Comparison of ENCODE assay signal across 8 mouse cellular contexts in genomic region chr13:111867763-111868725, GRCm38 (mm10). TPM values are rescaled to one million over a fixed set of nuclear protein-coding genes. Genes with fewer than 3 reads are reported as not detected.
DNase-seq lines count a peak whose midpoint lies in the region; ATAC-seq lines count a peak whose summit lies in the region.

No protein-coding gene starts in this region.

- no peaks in the 10 kb centered on the region for H3K36me3 ChIP-seq in heart, embryonic 13.5 days
- no peaks in the 10 kb centered on the region for H3K36me3 ChIP-seq in kidney, embryonic 15.5 days
- no peaks in the 10 kb centered on the region for H3K36me3 ChIP-seq in limb, embryonic 15.5 days
- H3K36me3 ChIP-seq in midbrain, embryonic 14.5 days (ENCODE audit: control insufficient read depth, insufficient read depth, low read length) = no peaks in the 10 kb centered on the region

- peak overlapping the region; percentile 89 for H3K27ac ChIP-seq in heart, embryonic 13.5 days (replicated peaks)
- H3K27ac ChIP-seq in kidney, embryonic 15.5 days = peak overlapping the region; percentile 89
- H3K27ac ChIP-seq in limb, embryonic 15.5 days = peak overlapping the region; percentile 85
- H3K27ac ChIP-seq in midbrain, embryonic 14.5 days (replicated peaks; ENCODE audit: low read depth, low read length) = peak overlapping the region; percentile 63

- H3K4me2 ChIP-seq in heart, embryonic 13.5 days = peak overlapping the region; percentile 70
- peak overlapping the region; percentile 55 for H3K4me2 ChIP-seq in kidney, embryonic 15.5 days
- H3K4me2 ChIP-seq in limb, embryonic 15.5 days = peak overlapping the region; percentile 45
- peak overlapping the region; percentile 28 for H3K4me2 ChIP-seq in midbrain, embryonic 14.5 days (ENCODE audit: low read length)

- peak; percentile 58; the same call in 1 of the 2 replicates for ATAC-seq in heart, embryonic 13.5 days (ENCODE audit: extremely low read depth, insufficient number of reproducible peaks, low FRiP score, low TSS enrichment)
- peak; percentile 74 for ATAC-seq in kidney, embryonic 15.5 days (replicated peaks; ENCODE audit: low FRiP score)
- peak; percentile 57; the same call in 1 of the 2 replicates for ATAC-seq in limb, embryonic 15.5 days (ENCODE audit: insufficient number of reproducible peaks, low FRiP score, low TSS enrichment, low read depth)
- peak; percentile 34; the same call in 1 of the 2 replicates for ATAC-seq in midbrain, embryonic 14.5 days (ENCODE audit: low FRiP score, low TSS enrichment)

- 0 out of 2 replicates have a peak, but pooled peaks cover 4% of the 10 kb centered on the region for H3K9me3 ChIP-seq in heart, embryonic 13.5 days
- H3K9me3 ChIP-seq in kidney, embryonic 15.5 days (replicated peaks) = no peaks in the 10 kb centered on the region
- no peaks in the 10 kb centered on the region for H3K9me3 ChIP-seq in limb, embryonic 15.5 days
- H3K9me3 ChIP-seq in midbrain, embryonic 14.5 days (ENCODE audit: control insufficient read depth, low read length) = no peaks in the 10 kb centered on the region

- no peaks in the 10 kb centered on the region for H3K27me3 ChIP-seq in heart, embryonic 13.5 days (replicated peaks)
- no peaks in the 10 kb centered on the region for H3K27me3 ChIP-seq in kidney, embryonic 15.5 days
- no peaks in the 10 kb centered on the region for H3K27me3 ChIP-seq in limb, embryonic 15.5 days
- H3K27me3 ChIP-seq in midbrain, embryonic 14.5 days (ENCODE audit: control insufficient read depth, insufficient read depth, low read length) = no peaks in the 10 kb centered on the region

- H3K4me3 ChIP-seq in heart, embryonic 13.5 days = peak overlapping the region; percentile 41
- peak overlapping the region; percentile 31 for H3K4me3 ChIP-seq in kidney, embryonic 15.5 days (replicated peaks)
- H3K4me3 ChIP-seq in limb, embryonic 15.5 days = peak overlapping the region; percentile 28
- H3K4me3 ChIP-seq in midbrain, embryonic 14.5 days (replicated peaks; ENCODE audit: low read depth, low read length) = no peak overlapping the region

- H3K9ac ChIP-seq in heart, embryonic 13.5 days = peak overlapping the region; percentile 79
- H3K9ac ChIP-seq in kidney, embryonic 15.5 days = no peak overlapping the region; the same call in 1 of the 2 replicates
- H3K9ac ChIP-seq in limb, embryonic 15.5 days = no peak overlapping the region
- no peak overlapping the region for H3K9ac ChIP-seq in midbrain, embryonic 14.5 days (replicated peaks; ENCODE audit: low read length)

- 12% methylated on average over 31 of the region's 31 CpGs for WGBS in heart, embryonic 13.5 days
- 9% methylated on average over 31 of the region's 31 CpGs for WGBS in kidney, embryonic 15.5 days
- WGBS in limb, embryonic 15.5 days = 15% methylated on average over 31 of the region's 31 CpGs
- WGBS in midbrain, embryonic 14.5 days = 59% methylated on average over 31 of the region's 31 CpGs

- DNase-seq in adrenal gland, postnatal 36 days = peak; percentile 54 to 77
- DNase-seq in fibroblast of lung, adult 2 months (ENCODE audit: low read depth) = peak; percentile 14
- peak; percentile 72 for DNase-seq in midbrain, embryonic 14.5 days
- DNase-seq in spleen, adult 12 weeks (ENCODE audit: low spot score) = peak; percentile 53
- DNase-seq in cerebellum, postnatal 36 days = no peak

- H3K4me1 ChIP-seq in heart, embryonic 13.5 days = peaks cover 33% of the 10 kb centered on the region
- peaks cover 15% of the 10 kb centered on the region for H3K4me1 ChIP-seq in kidney, embryonic 15.5 days
- H3K4me1 ChIP-seq in limb, embryonic 15.5 days = peaks cover 10% of the 10 kb centered on the region
- H3K4me1 ChIP-seq in midbrain, embryonic 14.5 days (ENCODE audit: control insufficient read depth, insufficient read depth, low read length) = 0 out of 2 replicates have a peak, but pooled peaks cover 9% of the 10 kb centered on the region

RNA-seq across cellular contexts. Expression of gene Map3k1, which starts 59.3 kb away (rescaled TPM):
- total RNA-seq in adrenal gland, postnatal 36 days (2021) = 10 to 100 TPM; 48.2 to 56.2 TPM
- 12.5 and 12.8 TPM in 2 replicates for polyA plus RNA-seq in heart, embryonic 13.5 days (2015; fragmentation: Nextera tagmentation; extraction: Ambion mirVana)
- polyA plus RNA-seq in kidney, embryonic 15.5 days (2015; fragmentation: Nextera tagmentation; extraction: Ambion mirVana) = 27.2 and 29.8 TPM in 2 replicates
- 13.1 and 14.5 TPM in 2 replicates for polyA plus RNA-seq in limb, embryonic 15.5 days (2015; fragmentation: Nextera tagmentation; extraction: Ambion mirVana)
- polyA plus RNA-seq in midbrain, embryonic 14.5 days (2014; fragmentation: Nextera tagmentation; extraction: Ambion mirVana) = 13.4 and 15.6 TPM in 2 replicates

Comparison
In these comparisons a context has a peak if more than half of its experiments do, and no peak if none do; other contexts are left out.
1. DNase-seq: peak in adrenal gland, postnatal 36 days (2 of 2), fibroblast of lung, adult 2 months (single experiment), midbrain, embryonic 14.5 days (single experiment) and spleen, adult 12 weeks (single experiment); none in cerebellum, postnatal 36 days (0 of 2).
2. Peak in every context shown above with its lines, with median percentiles within 50 percentile points of each other: ATAC-seq, H3K27ac ChIP-seq and H3K4me2 ChIP-seq.